Mouse (Mus musculus) liver, postnatal 0 days (tissue): ENCODE data around the gene Bpi.

Experiments
- CTCF ChIP-seq: sonication (generic); IDR thresholded peaks from 2 replicates; pipeline ENCODE4 v1.5.1; 2016; ENCODE audit warnings: antibody characterized with exemption, low read depth
- EP300 ChIP-seq: IDR thresholded peaks from 2 replicates; pipeline ENCODE4 v1.6.1; 2016; ENCODE audit warnings: antibody characterized with exemption, low read depth, mild to moderate bottlenecking

GRCm38 (mm10) chr2:158295700-158296099 lies 37.8 kb downstream of the Bpi start:
- TF ChIP-seq CTCF = no peak
- TF ChIP-seq EP300 = no peak
